Mouse (Mus musculus) liver, embryonic 14 days (tissue): Measurements from ENCODE around the gene Gm34302. TPM values are rescaled to one million over a fixed set of nuclear protein-coding genes. Genes with fewer than 3 reads are reported as not detected.

Source experiments
- polyA plus RNA-seq: library from polyadenylated mRNA; depleted of rRNA; stranded (reverse); fragments of >200 nt; gene quantifications from 2 replicates; pipeline ENCODE4 v1.2.3, GENCODE M21; 2012; rRNA removed

The Gm34302 gene
- polyA plus RNA-seq, result not detected in 2 replicates

GRCm38 (mm10) chr3:63483726-63484125, at the start of gene Gm34302:
Gene Gm34302 (minus strand): TSS chr3:63483879.

Other genes with a start within 250 kb of the Gm34302 start
- gene Mme, start 242.3 kb downstream of the Gm34302 start, polyA plus RNA-seq, result 0.01 and 0.07 TPM in 2 replicates